Mouse (Mus musculus) frontal cortex, postnatal 10 days (tissue): ENCODE results near the gene Trpm8.

Experiments
- DNase-seq, 2 experiments: peaks; one replicate each; pipeline ENCODE4 v3.0.0; 2022; ENCODE audit warnings: low spot score in 2 of 2, mixed read lengths in 1 of 2

Gene Trpm8

DNA sequence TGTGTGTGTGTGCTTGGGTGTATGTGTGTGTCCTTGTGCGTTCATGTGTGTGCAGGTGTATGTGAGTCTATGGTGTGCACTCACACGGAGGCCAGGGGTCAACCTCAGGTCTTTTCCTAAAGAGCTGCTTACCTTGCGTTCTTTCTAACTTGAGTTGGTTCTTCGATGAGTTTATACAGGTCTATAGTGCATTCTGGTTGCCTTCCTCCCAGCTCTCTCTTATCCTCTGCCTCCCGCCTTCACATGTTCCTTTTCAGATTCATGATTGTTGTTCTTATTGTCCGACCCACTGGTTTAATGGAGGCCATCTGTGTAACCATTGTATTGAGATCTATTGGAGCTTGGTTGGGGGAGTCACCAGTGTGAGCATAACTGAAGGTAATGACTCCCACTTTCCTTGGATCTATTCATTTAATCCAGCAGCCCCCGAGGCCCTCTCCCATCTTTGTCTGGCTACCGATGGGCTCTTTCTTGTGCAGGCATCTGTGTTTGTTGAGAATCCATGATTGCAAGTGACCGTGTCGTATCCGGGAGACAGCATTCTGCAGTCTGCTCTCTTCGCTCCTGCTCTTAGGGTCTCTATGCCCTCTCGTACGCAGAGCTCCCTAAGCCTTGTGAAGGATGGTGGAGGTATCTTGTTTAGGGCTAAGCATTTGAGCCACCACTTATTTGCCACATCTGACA lies 24.7 kb downstream of the Trpm8 start:
- DNase-seq: no peak

DNA sequence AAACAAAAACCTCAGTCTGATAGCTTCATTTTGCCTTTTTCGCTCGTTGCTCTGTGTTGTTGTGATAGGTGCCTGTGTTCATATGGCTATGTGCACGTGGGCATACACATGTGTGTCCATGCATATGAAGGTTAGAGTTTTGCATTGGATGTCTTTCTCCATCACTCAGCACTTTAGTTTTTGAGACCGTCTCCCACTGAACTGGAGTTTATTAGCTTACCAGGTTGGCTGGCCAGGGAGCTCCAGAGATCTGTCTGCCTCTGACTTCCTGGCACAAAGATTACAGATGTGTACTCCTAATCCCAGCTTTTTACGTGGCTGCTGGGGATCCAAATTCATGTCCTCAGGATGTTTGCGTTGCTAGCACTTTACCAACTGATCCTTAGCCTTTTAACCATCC lies 26.3 kb downstream of the Trpm8 start:
- no peak for DNase-seq

DNA sequence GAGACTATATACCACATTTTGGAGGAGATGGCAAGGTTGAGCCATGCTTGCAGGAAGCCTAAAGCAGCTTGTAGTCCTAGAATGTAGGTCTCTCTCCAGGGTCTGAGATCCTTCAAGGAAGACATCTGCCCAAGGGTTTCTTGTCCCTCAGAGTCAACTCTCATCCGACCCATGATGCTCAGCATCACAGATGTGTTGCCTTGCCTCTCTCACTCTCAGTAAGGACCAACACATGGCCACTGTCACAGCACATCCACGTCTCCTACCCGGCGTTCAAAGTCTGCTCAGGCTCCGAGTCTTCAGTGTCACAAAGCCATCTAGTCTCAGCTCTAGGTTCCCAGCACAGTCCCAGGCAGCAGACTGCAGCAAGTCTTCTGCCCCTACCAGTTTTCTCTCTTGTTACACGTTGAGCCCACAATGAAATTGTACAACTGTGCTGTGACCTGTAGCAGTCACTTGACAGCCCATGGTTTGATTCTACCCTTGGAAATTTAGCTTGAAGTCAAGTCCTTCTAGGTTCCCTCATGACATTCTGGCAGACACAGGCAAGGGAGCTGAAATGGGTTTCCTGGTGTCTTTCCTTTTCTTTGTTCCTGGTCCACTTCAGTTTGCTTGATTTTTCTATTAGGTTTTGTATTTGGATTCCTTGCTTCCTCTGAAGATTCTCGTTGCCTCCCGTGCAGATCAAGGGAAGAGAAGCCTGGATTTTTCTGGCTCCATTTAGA lies 27.0 kb downstream of the Trpm8 start:
- no peak for DNase-seq

DNA sequence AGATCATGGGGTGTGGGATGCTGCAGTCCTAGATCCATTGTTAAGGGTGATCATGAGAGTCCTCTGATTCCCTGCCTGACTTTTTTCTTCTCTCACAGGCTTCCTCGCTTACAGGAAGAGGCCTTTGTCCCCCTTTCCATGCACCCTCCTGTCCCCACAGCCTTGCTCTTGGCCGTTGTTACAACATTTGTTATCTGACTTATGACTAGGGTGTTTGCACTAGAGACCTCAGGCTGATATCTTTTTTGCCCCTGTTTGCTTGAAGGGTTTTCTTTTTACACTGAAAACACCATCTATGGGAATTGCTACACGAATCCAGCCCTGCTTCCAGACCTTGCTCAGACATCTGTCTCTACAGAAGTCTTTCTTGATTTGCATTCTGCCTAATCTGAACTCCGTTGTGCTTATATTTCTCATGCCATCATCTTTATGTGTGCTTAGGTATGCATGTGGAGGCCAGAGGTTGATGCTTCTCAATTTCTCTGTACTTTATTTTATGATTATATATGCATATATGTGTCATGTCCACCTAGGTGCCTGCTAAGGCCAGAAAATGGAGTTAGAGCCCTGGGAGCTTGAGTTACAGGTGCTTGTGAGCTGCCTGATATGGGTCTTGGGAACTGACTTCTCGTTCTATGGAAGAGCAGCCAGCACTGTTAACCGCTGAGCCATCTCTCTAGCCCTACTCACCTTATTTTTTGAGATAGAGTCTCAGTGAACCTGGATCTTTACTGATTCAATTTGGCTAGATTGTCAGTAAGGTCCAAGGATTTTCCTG lies 27.7 kb downstream of the Trpm8 start:
- DNase-seq: no peak

DNA sequence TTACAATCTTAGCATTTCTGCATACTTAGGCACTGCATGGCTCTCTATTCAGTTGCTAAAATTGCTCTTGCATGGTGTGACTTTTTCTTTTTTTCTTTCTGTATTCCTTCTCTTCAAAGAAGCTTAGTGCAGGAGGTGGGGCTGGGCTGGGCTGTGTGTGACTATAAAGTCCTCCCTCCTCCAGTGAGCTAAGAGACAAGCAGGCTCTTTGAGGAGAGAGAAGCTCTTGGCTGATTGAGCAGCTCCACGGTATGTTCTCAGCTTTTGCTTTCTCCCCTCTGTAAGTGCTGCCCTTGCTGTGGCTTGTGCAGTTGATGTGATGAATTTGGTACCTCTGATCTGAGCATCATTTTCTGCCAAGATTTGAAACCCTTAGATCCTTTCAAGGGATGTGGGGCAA lies 29.1 kb downstream of the Trpm8 start:
- no peak for DNase-seq

DNA sequence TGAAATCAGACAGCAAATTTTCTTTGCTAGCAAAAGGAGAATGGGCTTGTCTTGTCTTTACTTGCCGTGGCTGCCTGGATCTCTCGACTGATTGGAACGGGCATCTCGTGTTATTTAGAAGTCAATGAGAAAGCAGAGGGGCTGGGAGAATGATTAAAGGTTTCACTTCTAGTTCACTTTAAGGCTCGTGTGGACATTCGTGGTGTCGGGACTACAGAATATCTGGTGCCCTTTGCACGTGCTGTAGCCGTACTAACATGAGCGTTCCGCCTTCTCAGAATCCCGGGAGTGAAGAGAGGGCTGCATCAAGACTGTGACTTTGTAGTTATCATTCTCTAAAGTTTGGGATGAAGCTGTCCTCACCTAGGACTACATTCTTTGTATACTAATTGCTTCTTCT lies 29.7 kb downstream of the Trpm8 start:
- DNase-seq: no peak

DNA sequence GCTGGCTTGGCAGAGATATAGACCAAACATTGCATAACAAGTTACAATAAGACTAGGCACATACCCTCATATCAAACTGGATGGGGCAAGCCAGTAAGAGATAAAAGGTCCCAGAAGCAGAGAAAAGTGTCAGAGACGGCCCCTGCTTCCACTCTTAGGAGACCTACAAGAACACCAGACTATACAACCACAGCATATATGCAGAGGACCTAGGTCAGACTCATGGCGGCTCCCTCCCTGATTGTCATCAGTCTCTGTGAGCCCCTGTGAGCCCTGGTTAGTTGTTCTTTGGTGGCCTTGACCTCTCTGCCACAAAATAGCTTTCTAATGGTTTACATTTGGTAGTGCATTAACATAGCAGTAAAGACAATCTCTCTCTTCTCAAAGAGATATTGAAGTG lies 31.6 kb downstream of the Trpm8 start:
- no peak for DNase-seq

DNA sequence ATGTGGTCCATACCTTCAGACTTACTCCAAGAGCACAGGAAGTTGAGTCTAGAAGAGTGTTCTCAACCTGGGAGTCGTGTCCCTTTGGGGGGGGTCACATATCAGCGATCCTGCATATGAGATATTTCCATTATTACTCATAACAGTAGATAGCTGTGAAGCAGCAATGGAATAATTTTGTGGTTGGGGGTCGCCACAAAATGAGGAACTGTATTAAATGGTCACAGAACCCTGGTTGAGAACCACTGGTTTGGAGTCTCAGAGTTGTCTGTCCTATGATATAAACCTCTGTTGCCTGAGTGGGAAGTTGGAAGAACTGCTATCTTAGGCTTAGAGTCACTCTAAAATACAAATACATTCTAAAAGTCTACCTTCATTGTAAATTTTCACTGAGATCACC lies 32.4 kb downstream of the Trpm8 start:
- DNase-seq: no peak

DNA sequence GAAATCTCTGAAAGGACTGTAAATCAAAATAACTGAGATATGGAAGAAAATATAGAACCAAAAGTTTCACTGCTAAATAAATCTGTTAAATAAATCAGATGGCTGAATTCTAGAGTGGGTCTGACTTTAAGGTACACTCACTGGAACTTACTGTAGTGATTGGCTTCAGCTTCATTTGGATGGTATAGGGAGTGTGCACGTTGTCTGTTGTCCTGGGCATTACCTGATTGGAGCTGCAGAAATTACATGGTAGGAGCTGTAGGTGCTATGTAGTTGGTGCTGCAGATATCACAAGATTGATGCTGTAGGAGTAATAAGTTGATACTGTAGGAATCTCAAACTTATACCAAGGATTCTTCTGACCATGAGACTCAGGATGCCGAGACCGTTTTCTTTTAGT lies 32.9 kb downstream of the Trpm8 start:
- DNase-seq: no peak

DNA sequence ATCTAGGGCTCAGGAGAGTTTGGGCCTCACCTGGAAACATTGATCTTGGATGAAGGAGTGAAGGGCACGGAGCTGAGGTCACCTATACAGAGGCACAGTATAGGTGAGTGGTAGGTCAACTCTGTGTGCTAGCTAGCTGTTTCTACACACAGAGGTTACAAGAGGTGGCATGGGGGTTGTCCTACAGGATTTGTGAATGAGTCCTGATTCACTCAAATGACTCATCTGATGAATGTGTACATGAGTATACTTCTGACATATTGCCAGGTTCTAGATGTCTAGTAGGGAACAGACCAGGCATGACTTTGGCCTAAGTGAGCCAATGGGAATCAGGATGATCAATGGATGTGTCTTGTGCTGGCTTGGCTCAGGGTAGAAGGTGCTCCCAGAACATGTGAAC lies 39.8 kb downstream of the Trpm8 start:
- DNase-seq: no peak

DNA sequence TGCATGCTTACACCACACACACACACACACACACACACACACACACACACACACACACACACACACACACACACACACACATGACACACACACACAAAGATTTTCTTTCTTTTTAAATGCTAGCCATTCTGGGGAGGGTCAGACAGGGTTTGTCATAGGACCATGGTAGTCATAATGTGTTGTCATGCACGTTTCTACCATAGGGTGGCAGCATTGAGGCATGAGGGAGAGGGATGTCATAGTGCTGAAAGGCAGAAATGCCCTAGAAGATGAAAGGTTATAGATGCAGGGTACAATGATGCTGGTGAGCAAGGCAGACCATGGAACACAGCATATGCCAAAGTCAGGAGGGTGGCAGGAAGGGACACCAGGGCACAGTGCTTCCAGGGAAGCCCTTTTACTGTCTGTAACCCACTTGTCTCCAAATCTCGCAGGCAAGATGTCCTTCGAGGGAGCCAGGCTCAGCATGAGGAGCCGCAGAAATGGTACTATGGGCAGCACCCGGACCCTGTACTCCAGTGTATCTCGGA lies 41.1 kb downstream of the Trpm8 start:
- peak in 1 of 2 experiments; percentile 47 for DNase-seq

DNA sequence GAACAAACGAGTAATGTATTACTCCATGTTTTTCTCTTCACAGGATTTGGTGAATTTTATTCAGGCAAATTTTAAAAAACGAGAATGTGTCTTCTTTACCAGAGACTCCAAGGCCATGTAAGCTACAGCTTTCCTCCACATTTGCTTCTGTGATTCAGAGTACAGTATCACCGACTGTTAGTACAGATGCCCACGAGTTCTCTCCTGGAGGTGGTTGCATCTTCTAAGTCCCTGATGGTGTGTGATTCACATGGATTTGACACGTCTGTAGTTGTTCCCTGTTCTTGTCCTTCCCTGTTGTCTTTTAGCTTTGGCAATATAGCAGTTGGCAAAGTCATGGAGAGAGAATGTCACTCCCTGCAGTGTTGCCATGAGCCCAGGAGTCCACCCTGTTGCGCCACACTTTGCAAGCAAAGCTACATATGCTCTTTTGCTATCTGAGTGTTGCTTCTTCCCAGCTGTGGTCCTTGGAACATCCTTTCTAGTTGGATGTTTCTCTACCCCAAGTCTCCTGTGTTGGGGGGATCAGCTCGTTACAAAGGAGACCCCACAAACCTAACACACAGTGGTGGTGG lies 43.4 kb downstream of the Trpm8 start:
- no peak for DNase-seq

DNA sequence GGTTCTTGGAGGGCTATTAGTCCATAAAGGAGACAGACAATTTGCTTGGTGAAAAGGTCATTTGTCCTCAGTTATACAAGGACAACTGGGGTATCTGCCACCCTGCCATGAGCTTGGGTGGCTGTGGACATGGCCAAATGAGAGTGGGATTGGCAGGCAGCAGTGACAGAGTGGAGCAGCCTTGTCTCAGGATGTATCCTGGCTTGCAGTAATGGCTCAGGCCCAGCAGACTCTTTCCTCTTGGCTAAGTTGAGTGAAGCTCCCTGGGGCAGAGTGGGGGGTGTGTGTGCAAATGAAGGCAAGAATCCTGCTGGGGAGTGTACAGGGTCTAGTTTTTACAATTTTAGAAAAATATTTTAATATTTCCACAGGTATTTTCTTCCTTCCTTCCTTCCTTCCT lies 44.7 kb downstream of the Trpm8 start:
- DNase-seq: no peak

DNA sequence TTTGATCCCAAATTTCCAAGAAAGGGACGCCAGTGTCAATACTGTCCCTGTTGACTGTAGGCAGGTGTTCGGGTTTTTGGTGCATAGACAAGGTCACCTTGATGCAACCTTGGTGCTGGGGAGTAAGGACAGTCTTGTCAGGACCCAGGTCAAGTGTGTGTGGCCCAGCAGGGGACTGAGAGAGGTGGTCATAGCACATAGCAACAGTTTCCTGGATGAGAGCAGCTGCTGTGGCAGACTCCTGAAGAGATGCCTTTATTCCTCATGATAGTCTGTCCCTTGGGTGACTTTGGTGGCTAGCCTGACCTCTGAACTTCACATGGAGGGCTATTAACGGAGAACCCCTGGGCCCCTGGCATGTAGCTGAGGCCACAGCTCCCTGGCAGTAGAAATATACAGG lies 45.6 kb downstream of the Trpm8 start:
- DNase-seq: no peak

DNA sequence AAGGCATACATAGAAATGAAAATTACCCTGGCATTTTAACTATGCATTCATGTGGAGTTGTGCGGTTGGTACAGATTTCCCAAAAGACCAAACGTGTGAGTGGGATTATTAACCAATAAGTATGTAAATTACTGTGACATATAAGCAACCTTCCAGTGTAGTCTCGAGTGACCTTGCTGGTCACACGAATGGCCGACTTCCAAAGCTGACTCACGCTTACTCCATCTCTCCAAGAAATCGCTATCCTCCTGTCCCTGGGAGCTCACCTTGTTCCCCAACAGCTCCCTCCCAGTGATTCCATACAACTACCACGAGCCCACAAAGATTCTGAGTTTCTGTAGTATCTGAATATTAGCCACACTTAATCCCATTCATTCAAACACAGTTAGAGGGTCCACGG lies 62.0 kb downstream of the Trpm8 start:
- no peak for DNase-seq

DNA sequence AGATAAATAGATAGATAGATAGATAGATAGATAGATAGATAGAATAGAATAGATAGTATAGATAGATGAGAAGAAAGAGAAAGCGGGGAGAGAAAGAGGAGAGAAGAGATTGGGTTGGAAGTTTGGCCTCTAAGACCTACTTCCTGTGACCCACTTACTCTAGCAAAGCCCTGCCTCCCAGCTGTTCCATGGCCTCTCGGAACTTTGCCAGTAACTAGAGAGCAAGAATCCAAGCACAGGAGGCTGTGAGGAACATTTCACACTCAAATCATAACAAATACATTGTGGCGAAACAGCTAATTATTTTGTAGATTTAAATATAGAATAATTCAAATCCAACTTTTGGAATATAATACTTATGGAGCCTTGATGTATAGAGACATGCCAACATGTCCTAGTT lies 65.2 kb downstream of the Trpm8 start:
- no peak for DNase-seq

DNA sequence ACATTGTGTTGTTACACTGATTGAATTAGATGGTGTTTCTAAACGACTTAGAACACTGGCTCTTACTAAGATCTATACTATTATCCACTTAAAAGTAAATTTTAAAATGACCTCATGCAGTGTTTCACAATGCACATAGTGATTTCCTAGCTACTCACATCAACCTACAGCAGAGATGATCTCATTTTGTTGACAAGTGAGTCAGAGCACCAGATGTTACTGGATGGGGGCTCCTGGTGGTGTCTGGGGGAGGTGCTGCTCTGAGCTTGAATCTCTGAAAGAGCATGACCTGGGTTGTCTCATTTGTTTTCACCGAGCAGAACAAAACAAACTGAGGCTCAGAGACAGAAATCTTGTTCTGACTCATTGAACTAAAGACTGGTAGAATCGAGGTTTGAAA lies 68.1 kb downstream of the Trpm8 start:
- DNase-seq: no peak

DNA sequence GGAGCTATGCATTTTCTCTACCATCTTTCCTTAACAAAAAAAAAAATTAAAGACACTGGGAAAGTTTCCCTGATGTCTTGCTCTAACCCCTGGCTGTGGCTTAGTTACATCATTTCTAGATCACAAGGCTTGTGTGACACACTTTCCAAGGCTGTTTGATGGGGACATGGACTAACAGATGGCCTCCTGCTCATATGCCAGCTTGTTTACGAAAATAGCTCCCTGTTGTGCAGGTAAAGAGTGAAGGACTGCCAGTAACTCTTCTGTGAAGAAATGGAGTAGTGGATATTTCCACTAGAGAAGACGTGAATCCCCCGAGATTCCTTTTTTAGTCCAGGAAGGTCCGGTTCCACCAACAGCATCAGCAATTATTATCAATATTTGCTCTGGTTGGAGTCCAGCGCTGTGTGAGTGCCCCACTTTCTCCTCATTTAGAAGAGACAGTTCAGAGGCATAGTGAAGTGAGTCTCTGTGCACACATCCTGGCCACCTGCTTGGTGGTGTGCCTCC lies 71.1 kb downstream of the Trpm8 start:
- no peak for DNase-seq

DNA sequence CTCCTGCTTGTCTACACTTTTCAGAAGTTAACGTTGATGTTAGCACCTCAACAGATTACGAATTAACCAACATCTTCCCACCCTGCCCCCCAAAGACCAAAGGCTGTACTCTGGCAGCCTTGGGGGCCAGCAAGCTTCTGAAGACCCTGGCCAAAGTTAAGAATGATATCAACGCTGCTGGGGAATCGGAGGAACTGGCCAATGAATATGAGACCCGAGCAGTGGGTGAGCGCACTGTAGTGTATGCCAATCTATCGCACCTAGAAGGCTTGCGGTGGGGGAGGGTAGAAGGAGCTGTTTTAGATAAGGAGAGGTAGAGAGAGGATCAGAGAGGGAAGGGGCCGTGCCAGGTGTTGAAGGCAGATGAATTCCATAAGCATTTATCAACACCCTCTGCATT lies 73.3 kb downstream of the Trpm8 start:
- DNase-seq: no peak

DNA sequence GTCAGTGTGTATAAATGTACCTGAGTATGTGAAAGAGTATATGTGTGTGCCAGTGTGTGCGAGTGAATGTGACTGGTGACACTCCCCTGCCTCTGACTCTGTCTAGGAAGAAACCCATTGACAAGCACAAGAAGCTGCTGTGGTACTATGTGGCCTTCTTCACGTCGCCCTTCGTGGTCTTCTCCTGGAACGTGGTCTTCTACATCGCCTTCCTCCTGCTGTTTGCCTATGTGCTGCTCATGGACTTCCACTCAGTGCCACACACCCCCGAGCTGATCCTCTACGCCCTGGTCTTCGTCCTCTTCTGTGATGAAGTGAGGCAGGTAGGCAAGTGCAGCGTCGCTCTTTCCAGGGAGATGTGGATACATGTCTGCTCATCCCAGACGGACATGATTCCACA lies 77.6 kb downstream of the Trpm8 start:
- no peak for DNase-seq

DNA sequence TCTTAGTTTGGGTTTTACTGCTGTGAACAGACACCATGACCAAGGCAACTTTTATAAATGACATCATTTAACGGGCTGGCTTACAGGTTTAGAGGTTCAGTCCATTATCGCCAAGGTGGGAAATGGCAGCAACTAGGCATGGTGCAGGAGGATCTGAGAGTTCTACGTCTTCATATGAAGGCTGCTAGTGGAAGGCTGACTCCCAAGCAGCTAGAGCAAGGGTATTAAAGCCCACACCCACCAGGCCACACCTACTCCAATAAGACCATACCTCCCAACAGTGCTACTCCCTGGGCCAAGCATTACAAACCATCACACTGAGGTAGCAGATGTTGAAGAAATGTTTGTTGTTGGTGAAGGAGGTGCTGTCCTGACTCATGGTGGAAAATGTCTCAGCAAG lies 78.2 kb downstream of the Trpm8 start:
- no peak for DNase-seq

DNA sequence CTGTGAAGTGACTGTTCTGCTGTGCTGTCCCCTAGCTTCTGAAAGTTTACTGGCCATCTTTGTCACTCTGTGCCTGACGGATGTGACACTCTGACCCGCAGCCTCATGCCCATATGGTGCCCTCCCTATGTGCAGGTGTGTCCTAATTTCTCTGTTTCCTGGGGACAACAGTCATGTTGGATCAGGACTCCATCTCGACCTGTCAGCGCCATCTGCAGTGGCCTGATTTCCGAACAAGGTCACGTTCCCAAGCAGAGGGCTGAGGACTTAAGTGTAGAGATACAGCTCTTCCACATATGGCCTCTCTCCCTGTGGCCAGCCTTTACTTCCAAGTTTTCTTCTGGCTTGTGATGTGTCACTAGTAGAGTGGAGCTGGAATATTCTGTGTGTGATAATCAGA lies 79.2 kb downstream of the Trpm8 start:
- DNase-seq: no peak
